Mouse (Mus musculus): ENCODE data around the gene Sav1.
A peak's percentile ranks its signal among the peaks of the same experiment; 100 is the strongest.

The Sav1 gene

DNA sequence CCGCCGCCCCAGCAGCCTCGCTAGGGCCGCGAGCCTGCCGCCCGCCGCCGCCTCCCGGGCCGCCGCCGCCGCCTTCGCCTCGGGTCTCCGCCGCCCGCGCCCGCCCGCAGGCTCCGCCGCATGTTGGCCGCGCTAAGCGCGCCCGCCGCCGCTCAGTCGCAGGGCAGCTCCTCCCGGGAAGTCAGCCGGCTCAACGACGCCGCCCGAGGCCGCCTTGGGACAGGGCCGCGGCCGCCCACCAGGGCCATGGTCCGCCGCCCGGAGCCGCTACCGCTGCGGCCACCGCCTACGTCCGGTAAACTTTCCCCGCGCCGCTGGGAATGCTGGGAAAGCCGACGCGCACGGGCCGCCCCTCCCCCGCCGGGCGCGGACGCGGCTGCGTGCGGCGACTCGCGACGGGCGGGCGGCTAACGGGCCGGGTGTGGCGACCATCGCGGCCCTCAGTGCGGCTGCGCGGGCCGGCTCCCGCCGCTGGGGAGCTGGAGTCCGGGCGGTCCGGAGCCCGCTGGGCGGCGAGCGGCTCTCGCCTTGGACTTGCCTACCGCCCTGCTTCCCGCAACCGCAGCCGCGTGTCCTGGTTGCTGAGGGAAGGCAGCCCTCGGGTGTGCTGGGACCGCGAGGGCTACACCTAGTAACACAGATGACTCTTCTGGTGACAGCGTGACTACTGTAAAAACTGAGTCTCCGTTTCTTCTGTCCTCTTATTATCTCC lies at the start of gene Sav1:
Gene Sav1 (minus strand): TSS at position 217 of the 712 bp plus-strand sequence.
- peak; percentile 78 to 87 for DNase-seq

DNA sequence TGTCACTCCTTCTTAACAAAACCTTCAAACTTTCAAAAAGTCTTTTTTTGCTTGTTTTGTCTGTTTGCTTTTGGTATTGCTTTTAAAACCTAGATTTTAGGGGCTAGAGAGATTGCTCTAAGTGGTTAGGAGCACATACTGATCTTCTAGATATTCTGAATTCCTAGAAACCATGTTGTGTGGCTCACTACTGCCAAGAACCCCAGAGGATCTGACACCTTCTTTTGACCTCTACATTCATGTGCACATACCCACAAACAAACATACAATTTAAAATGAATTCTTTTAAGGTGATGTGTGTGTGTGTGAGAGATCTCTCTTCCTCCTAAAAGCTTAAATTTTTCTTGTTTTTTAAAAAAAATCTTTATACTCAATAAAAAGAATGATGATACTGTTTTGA lies 39.4 kb upstream of the Sav1 start:
- no peak for DNase-seq

DNA sequence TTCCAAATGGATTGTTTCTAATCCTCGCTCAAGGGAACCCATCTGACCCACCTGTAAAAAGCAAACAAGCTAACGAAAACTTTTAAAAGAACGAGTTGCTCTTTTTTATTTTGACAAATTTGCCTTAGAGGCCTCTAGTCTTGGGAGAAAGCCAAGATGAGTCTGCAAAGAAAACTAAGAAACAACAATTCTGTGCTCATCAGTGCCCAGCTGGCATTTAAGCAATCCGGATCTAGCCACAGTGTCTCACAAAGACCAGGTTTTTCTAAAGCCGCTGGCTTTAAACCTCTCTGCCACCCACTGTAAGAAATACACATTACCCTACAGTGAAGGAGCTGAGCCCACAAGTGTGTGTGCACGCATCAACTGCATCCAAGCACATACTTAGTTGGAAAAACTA lies 38.6 kb upstream of the Sav1 start:
- no peak for DNase-seq

DNA sequence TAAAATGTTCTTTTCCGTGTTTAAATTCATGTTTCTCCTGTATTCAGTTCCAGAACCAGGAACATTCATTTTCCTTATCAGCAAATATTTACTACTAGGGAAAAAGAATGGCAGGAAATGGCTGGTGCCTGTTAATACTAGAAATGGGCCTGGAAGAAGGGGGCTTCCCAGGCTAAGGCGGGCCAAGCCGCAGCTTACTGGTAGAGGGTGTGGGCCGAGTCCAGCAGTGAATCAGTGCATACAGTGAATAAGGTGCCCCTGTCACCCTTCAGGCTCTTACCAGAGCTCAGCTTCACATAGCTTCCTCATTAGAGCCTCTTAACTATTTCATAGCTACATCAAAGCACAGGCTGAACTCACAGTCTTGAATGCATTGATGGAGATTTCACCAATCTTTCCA lies 36.8 kb upstream of the Sav1 start:
- no peak for DNase-seq

DNA sequence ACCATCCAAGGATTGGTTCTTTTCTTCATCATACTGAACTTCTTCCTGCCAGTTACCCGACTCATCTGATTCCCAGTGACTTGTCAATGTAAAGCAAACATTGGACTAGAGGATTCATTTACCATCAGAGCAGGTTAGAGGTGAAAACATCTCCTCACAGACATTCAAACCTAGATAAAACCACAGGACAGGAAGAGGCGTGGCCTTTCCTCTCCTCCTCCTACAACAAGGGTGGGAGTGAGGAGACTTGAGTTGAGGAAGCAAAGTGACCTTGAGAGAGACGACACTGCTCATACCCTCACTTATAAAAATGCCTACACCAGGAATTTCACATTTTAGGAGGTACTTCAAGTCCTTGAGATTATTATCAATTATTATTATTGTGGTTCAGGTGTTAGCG lies 31.4 kb upstream of the Sav1 start:
- DNase-seq = no peak

DNA sequence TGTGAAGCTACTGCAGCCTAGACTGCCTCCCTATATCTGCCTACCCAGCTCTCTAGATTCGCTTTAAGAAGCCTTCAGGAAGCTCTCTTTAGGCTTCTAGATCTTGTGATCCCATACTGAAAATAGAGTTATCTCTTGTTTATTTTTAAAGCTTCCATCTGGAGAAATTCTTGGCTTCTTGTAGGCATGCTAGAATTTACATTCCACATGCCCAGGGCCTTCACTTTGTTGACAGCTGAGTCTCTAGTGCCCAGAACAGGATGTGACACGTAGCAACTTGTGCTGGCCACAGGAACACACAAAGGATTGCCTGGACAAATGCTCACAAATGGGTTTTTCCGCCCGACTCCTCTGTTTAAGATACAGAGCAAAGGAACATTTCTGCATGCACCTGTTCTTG lies 29.1 kb upstream of the Sav1 start:
- DNase-seq = no peak

DNA sequence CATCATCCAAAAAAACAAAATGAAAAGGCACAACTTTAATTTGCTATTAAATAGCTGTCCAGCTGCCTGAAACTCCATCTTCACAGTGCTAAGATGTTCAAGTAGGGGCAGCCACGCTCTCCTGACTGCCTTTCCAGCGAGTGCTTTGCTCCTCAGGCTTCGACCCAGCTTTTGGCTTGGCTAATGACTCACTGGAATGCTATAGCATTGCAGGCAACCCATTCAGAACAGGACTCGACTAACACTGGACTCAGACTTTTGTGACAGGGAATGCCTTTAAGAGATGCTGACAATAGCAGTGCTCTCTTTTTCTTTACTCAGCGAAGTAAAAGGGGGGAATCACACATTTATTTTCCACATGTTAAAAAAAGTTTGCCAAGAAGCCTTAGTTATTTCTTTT lies 24.9 kb upstream of the Sav1 start:
- DNase-seq = no peak

DNA sequence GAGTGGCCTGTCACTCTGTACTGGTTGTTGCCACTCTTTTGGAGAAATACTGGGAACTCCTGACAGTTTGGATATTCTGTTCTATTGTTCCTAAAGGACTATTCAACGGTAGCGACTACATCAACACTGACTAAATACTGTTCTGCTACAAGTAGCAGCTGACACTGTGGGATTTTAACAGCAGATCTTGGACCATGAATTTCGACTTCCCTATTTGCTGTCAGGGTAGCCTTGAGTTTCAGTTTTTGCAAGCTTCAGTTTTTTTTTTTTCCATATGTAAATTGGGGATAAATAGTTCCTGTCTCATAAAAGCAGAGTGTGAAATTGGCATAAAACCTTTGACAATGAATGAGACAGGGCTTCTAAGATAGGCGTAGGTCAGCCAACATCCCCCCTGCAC lies 23.6 kb upstream of the Sav1 start:
- DNase-seq = no peak

DNA sequence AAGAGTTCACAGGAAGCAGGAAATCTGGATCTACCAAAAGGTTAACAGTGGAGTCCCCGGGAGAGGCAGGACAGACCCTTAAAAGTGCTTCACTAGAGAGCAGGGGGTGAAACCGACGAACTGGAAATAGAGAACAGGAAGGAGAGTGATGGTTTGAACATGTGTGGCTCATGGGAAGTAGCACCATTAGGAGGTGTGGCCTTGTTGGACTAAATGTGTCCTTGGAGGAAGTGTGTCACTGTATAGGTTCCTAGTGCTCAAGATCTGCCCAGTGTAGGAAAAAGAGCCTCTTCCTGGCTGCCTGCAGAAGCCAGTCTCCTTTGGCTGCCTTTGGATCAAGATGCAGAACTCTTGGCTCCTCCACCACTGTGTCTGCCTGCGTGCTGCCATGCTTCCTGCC lies 18.3 kb upstream of the Sav1 start:
- DNase-seq = no peak

DNA sequence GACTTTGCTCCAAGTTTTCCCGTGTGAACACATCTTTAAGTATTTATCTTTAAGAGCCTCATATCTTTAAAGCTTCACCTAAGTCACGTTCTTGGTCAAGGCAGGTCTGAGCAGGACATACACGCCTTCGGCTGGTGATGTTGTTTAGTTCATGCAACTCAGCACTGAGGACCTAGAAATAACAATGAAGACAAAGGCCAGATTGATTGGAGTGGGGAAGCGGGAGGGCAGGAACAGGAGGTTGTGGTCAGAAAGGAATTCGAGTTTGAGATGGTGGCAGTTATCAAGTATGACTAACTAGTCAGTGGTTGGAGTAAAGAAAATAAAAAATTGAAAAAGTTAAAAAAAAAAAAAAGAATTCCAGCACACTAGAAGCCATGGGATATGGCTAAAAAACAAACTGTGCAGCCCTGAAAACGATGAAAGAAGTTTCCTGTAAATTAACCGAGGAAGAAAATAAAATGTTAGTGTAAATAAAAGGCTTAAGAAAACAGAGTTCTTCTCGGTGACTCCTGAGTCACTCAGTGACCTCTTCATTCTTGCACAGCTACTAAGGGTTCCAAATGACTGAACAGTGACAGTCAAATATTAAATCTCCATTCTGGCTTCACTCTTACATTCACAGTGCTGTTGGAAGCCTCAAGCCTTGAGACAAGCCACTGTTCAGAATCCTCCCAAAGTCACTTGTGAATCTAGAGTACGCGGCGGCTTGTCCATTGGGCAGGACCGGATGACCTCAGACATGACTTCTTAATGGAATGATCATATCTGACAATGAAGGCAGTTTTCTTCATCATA lies 11.6 kb upstream of the Sav1 start:
- DNase-seq = no peak

DNA sequence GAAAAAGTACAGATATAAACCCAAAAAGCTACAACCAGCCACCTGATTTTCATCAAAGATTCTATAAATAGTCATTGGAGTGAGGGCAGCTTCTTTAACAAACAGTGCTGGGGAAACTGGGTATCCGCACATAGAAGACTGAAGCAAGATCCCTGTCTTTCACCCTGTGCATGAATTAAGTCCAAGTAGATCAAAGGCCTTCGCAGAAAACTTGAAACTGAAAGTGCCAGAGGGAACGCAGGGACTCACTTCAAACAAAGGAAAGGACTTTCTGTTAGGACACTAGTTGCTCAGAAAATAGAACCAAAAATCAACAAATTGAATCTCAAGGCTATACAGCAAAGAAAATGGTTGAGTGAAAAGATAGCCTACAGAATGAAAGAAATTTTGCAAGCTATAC lies 8.6 kb upstream of the Sav1 start:
- no peak for DNase-seq

DNA sequence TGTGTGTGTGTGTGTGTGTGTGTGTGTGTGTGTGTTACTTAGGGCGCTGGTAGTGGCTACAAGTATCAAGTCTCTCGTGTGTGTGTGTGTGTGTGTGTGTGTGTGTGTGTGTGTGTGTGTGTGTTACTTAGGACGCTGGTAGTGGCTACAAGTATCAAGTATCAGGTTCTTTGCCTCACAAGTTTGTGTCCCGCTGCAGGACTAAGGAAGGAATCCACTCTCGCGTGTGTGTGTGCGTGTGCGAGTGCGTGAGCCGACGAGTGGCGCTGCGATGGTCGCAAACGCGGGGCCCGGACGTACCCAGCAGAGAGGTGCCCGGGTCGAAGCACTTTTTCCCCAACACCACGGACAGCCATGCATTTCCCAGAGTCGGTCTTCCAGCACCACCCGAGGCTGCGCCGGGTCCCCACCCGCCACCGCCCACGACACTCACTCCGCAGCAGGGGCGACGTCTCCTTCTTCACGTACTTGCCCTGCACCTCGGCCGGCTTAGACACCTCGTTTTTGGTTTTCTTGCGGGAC lies 500 bp downstream of the Sav1 start:
- no peak for DNase-seq

DNA sequence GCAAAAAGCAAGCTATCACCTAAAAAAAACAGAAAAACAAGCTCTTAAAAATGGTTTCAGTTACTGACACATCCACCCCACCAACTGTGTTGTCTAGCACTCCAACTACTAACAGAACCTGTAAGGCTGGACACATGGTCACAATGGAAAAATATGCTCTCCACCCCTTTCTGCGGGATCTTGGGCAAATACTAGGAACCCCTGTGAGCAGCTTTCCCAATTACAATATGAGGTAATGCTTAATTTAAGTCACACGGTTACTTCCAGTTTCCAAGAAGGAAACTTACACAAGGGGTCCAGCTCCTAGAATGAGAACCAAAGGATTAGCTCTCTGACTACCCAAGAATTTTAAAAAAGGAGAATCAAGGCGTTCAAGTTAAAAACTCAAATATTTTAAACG lies 1.3 kb downstream of the Sav1 start:
- DNase-seq = no peak

DNA sequence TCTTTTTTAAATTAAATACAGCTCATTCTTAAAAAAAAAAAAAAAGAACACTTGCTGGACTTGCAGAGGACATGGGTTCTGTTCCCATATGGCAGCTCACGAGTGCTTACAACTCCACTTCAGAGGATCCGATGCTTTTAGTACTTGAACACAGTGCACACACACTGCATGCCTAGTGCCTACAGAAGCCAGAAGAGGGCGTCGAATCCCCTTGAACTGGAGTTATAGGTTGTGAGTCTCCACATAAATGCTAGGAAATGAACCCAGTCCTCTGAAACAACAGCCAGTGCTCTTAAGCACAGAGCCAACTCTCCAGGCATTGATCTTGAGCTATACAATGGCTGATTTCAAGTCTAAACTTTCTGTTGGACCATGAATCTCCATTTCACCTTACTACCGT lies 3.9 kb downstream of the Sav1 start:
- peak in 1 of 2 experiments; percentile 15 for DNase-seq

DNA sequence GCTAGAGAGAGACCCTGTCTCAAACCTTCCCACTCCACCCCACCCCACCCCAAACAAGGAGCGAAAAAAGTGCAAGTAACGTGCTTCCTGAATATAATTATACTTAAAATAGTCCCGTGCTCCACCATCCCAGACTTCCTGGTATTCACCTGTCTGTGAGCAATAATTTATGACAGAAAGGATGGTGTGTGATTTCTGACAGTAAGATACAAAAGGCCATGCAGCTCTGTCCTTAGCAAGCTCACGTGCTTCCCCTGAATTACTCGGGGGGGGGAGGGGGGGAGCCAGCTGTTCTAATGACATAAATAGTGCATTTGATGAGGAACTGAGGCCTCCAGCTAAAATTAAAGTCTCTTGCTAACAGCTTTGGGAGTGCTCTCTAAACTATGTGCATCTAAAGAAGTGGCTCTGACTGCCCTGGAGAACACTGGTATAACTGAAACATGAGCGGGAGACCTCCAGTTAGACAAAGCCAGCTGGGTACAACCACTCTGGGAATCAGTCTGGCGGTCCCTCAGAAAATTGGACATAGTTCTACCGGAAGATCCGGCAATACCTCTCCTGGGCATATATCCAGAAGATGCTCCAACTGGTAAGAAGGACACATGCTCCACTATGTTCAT lies 9.3 kb downstream of the Sav1 start:
- DNase-seq = no peak

DNA sequence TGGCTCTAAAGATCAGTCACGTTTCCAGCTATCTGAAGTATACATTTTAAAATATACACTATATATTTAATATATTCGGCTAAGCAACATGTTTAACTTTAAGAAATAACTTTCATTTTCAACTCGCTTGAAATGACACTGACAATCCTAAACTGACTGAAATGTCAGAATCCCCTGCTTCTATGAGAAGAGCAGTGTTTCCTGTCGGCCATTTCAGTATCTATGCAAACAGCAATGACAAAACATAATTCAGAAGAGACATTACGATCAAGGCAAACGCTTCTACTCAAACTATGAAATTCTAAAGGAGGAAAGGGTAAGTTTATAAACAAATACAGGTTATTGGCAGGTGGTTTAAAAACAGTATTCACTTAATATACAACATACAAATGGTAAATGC lies 10.1 kb downstream of the Sav1 start:
- DNase-seq = no peak

DNA sequence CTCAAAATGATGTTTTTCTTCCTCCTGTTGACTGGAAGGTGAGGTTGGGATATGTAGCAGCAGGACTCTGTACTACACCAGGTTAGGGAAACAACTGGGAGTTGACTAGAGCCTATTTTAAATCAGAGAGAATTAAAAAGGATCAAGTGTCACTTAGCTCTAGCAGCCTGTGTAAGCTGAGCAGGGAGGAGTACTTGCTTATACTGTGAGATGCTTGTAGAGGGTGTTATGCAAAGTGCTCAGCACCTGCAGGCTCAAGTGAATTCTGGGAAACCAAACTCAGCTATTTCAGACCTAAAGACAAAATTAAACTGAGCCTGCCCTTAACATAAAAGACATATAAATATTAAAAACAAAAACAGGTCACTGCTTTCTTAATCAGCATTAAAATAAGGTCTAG lies 13.1 kb downstream of the Sav1 start:
- no peak for DNase-seq

DNA sequence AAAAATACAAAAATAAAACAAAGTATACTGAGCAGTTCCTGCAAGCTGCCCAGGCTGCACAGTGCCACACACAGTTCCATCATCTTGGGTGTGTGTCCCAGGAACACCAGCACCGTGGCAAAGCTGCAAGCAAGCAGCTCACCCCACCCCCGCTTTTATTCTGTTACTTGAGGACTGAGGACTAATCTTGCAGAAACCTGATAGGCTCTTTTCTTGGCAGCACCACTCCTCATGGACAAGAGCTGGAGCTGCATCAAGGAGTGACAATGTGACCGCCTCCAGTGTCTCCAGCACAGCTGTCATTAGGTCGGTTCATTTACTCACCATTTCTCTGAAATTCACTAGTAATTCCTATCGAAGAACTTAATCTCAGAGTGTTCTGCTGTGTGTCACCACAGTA lies 18.6 kb downstream of the Sav1 start:
- DNase-seq = no peak

DNA sequence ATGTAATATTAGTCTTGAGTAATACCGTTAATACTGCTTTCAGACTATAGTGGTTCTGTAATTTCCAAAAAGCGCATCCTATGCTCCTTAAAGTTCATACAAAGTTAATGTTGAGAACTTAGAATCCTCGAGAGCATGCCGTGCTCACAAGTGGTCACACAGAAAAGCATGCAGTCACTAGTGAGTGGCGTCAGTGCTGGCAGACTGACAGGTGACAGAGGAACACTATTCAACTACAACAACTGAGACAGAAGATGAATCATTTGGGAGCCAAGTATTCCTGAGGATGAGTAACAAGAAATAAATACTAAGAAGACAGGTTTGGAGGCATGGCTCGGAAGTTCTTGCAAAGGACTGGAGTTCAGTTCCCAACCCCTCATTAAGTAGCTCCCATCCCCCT lies 19.7 kb downstream of the Sav1 start:
- no peak for DNase-seq

DNA sequence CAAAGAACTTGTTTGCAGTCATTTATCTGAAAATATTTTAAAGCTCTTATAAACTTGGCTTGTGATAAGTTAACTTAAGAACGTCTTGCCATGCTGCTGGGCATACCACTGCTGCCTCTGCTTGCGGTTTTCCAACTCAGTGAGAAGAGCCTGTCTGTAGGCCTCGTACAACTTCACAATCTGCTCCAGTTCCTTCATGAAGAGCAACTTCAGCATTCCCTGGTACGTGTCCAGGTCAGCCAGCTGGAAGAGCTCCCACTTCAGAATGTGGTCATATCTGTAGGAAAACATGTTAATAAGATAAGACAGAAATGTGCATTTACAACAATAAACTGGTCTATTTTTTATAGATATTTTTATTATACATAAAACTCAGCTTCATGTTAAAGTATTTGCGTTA lies 20.7 kb downstream of the Sav1 start:
- DNase-seq = no peak

DNA sequence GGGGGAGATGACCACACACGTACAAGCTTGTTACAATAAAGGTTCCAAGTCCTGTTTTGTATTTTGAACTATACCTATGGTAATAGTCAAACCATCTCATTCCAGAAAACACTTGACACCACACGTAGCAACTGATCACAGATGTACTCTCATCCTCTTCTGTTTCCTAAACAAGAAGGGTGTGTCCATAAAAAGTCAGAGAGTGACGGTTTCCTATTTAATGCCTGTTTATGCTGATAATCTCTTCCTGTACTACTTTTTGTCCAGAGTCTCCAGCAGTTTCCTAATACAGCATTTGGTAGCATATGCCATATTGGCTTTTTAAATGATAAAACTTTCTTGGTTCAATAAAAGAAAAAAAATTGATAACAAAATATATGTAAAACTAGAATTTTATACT lies 21.2 kb downstream of the Sav1 start:
- DNase-seq = no peak

DNA sequence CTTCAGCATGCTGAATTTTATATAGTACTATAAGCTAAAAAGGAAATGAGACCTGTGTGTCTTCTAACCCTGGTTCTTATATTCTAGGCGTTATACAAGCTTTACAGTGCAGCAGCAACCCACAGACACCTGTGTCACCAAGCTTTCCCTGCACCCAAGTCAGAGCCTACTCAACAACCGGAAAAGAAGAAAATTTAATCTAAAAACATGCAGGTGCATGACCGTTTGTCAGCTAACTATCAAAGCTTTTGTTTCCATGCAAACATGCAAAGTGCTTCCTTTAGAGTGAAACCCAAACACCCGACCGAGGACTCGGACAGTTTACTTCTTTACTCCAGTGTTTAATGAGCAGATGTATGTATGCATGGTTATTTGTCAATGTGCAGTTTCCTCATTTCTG lies 23.7 kb downstream of the Sav1 start:
- DNase-seq = no peak

DNA sequence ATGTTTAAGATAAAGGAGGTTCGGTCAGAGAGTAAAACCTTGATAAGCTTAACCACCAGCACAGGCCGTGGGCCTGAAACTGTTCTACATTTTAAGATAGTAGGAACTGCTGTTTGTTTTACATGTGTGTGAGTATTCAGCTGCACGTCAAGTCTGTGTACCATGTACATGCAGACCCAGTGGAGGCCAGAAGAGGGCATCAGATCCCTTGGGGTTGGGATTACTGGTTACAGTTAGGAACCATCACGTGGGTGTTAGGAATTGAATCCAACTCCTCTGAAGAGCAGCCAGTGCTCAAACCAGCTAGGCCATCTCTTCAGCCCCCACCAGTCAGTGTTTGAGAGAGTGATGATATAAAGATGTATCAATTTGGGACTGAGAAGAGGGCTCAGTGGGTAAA lies 24.3 kb downstream of the Sav1 start:
- DNase-seq = peak; percentile 34 to 62

DNA sequence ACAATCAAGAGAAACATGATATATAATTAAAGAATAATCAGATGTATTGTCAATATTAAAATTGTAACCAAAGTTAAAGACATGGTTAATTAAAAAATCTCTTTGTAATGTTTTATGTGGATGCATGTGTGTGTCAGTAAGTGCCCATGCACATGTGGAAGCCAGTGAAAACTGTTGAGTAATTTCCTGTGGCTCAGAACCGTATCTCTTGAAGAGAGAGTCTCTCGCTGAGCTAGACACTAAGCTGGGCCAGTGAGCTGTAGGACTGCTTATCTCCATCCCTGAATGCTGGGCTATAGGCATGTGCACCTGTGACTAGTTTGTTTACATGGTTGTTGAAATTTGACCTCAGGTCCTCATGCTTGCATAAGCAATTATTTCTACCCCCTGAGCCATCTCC lies 29.4 kb downstream of the Sav1 start:
- no peak for DNase-seq

Data from spleen, adult 18-20 months (tissue).